Mouse (Mus musculus): ENCODE results near the gene Csmd2.

- no peak for TF ChIP-seq CTCF (IDR thresholded peaks at IDR 0.05; ENCODE audit: low read depth)
- TF ChIP-seq EP300 (IDR thresholded peaks at IDR 0.05; ENCODE audit: low read depth) = no peak
These were observed 54.2 kb downstream of the Csmd2 start for GRCm38 (mm10) chr4:128041901-128042300.

Measured in liver, postnatal 0 days (tissue).